Mouse (Mus musculus) lung, postnatal 0 days (tissue): ENCODE measurements at regions not wholly inside any gene's neighbourhood (a gene's known extent, or its start where the extent isn't known, plus 50 kb on each side); places are given as distances from the start of the nearest gene placed in this dataset.

ENCODE experiments used
- ATAC-seq: fragments of 200-750 bp; cut with Nextera tagmentation; 2 replicates; pipeline ENCODE4 v1.8.0; 2017; ENCODE audit warnings: moderate library complexity
- DNase-seq: peaks from one replicate; pipeline ENCODE4 v3.0.0-alpha.2; 2016; ENCODE audit warnings: low spot score
- H3K27ac ChIP-seq: fragments of 300-500 bp; sonication (generic); 2 replicates; pipeline ENCODE4 v1.5.1; 2014; ENCODE audit warnings: antibody characterized with exemption, mild to moderate bottlenecking, low read length, mixed read lengths
- H3K27me3 ChIP-seq: fragments of 300-500 bp; sonication (generic); replicated peaks from 2 replicates; pipeline ENCODE4 v1.6.1; 2014; ENCODE audit warnings: low read length, mixed read lengths; ENCODE audit not compliant: insufficient read depth
- H3K36me3 ChIP-seq: fragments of 300-500 bp; sonication (generic); 2 replicates; pipeline ENCODE4 v1.6.1; 2014; ENCODE audit warnings: low read length, mixed read lengths; ENCODE audit not compliant: insufficient read depth
- H3K4me1 ChIP-seq: fragments of 300-500 bp; sonication (generic); 2 replicates; pipeline ENCODE4 v1.6.1; 2014; ENCODE audit warnings: antibody characterized with exemption, low read depth, low read length, mixed read lengths; ENCODE audit not compliant: insufficient read depth
- H3K4me2 ChIP-seq: fragments of 300-500 bp; sonication (generic); replicated peaks from 2 replicates; pipeline ENCODE4 v1.6.1; 2014; ENCODE audit warnings: low read depth, mild to moderate bottlenecking, low read length, moderate library complexity, mixed read lengths
- H3K4me3 ChIP-seq: fragments of 300-500 bp; sonication (generic); 2 replicates; pipeline ENCODE4 v1.5.1; 2014; ENCODE audit warnings: low read depth, low read length
- H3K9ac ChIP-seq: fragments of 300-500 bp; sonication (generic); replicated peaks from 2 replicates; pipeline ENCODE4 v1.6.1; 2014; ENCODE audit warnings: low read depth, mild to moderate bottlenecking
- H3K9me3 ChIP-seq: fragments of 300-500 bp; sonication (generic); 2 replicates; pipeline ENCODE4 v1.6.1; 2016; ENCODE audit warnings: low read length, mixed read lengths
- CTCF ChIP-seq: IDR thresholded peaks from 2 replicates; pipeline ENCODE4 v1.5.1; 2016; ENCODE audit warnings: antibody characterized with exemption, mild to moderate bottlenecking
- EP300 ChIP-seq: IDR thresholded peaks from 2 replicates; pipeline ENCODE4 v1.6.1; 2016; ENCODE audit warnings: antibody characterized with exemption, mild to moderate bottlenecking, control low read depth
- WGBS: fragments of 180-500 bp; shearing (Covaris S2); extraction: QIAGEN DNeasy Blood & Tissue Kit; methylation state at CpG from one replicate; pipeline ENCODE4 v1.1.7; 2014; 5-methylcytosine and 5-hydroxymethylcytosine counted together

DNA sequence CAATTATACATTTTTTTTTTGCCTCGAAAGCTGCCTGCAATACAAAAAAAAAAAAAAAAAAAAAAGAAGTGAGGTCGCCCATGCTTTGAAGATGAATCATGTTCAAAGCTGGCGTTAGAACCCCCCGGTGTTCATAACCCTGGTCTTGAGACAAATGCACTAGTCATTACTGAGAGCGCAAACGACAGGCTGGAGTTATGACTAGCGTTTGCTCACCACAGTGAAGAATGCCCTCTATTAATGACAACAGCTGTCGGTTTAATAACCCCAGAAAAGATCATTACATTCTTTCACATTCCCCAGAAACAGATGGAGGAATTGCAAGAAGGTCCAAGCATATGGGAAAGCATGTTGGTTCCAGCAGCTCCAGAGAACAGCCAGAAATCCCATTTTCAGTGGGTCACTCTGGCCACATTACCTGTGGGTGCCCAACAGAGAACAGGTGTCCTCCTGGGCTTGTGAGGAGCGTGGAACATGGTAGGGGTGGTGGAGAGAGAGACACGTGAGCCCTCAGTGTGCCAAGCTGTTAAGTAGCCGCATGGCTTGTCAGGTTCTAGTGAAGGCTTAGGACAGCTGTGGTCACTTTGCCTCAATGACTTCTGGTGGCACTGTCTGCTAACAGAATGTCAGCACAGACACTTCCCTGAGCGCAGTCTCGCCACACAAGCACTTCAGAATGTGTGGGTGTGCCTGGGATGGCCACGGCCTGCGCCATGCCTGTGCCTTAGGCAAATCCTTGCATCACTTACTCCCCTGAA is 60.4 kb downstream of the Aipl1 start:
- H3K4me3 ChIP-seq = no peak overlapping the region
- ATAC-seq (no peak), DNase-seq (no peak)
- WGBS = 69% methylated on average over 15 of the region's 15 CpGs
- H3K36me3 ChIP-seq = no peaks in the 10 kb centered on the region
- H3K27ac ChIP-seq = no peak overlapping the region
- H3K9me3 ChIP-seq = no peaks in the 10 kb centered on the region
- H3K4me2 ChIP-seq = no peak overlapping the region
- no peaks in the 10 kb centered on the region for H3K27me3 ChIP-seq
- H3K4me1 ChIP-seq = no peaks in the 10 kb centered on the region
- TF ChIP-seq CTCF = no peak
- no peak for TF ChIP-seq EP300
- no peak overlapping the region for H3K9ac ChIP-seq

GRCm38 (mm10) chr11:71971351-71971750 is 66.0 kb downstream of the Aipl1 start:
- Histone ChIP-seq H3K27ac (no peak overlapping the region), H3K9me3 (no peaks in the 10 kb centered on the region), H3K36me3 (no peaks in the 10 kb centered on the region), H3K4me2 (no peak overlapping the region), H3K4me1 (no peaks in the 10 kb centered on the region), H3K27me3 (no peaks in the 10 kb centered on the region), H3K4me3 (no peak overlapping the region), H3K9ac (no peak overlapping the region)
- no peak for TF ChIP-seq CTCF
- TF ChIP-seq EP300 = no peak
- 51% methylated on average over 5 of the region's 5 CpGs for WGBS
- DNase-seq (no peak), ATAC-seq (no peak)

GRCm38 (mm10) chr11:71962306-71962705 is 75.0 kb downstream of the Aipl1 start:
- H3K27ac ChIP-seq = no peak overlapping the region
- 58% methylated on average over 3 of the region's 3 CpGs for WGBS
- H3K4me3 ChIP-seq = no peak overlapping the region
- no peak overlapping the region for H3K9ac ChIP-seq
- TF ChIP-seq EP300 (no peak), CTCF (no peak)
- no peaks in the 10 kb centered on the region for H3K36me3 ChIP-seq
- DNase-seq = no peak
- H3K4me2 ChIP-seq = no peak overlapping the region
- H3K27me3 ChIP-seq = no peaks in the 10 kb centered on the region
- H3K9me3 ChIP-seq = no peaks in the 10 kb centered on the region
- ATAC-seq = no peak
- H3K4me1 ChIP-seq = no peaks in the 10 kb centered on the region

- no peak overlapping the region for H3K9ac ChIP-seq
- DNase-seq (no peak), ATAC-seq (no peak)
- TF ChIP-seq CTCF = no peak
- TF ChIP-seq EP300 = no peak
- H3K9me3 ChIP-seq = no peaks in the 10 kb centered on the region
- no peaks in the 10 kb centered on the region for H3K27me3 ChIP-seq
- no peak overlapping the region for H3K27ac ChIP-seq
- WGBS = 82% methylated on average over 2 of the region's 2 CpGs
- H3K4me2 ChIP-seq = no peak overlapping the region
- no peak overlapping the region for H3K4me3 ChIP-seq
- H3K36me3 ChIP-seq = no peaks in the 10 kb centered on the region
- no peaks in the 10 kb centered on the region for H3K4me1 ChIP-seq
Observed at GRCm38 (mm10) chr11:71952533-71952932, 84.8 kb downstream of the Aipl1 start.

DNA sequence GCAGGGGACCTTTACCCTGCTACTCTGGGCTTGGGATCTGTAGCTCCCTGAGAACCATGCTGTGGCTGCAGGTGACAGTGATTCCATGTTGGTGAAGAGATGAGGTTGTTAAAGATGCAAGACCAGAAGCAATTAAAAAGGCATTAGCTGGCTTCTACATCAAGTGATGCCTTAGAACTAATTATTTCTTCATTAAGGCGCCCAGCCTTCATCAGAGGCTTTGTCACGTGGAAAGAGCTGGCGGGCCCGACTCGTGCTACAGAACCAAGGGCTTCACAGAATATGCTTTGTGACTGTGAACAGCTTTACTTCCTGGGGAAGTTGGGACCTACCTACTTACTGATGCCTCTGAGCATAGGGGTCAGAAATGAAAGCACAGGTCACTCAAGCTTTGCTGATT is 90.1 kb downstream of the Aipl1 start:
- Histone ChIP-seq H3K27me3 (no peaks in the 10 kb centered on the region), H3K4me1 (no peaks in the 10 kb centered on the region), H3K9me3 (no peaks in the 10 kb centered on the region), H3K27ac (no peak overlapping the region), H3K9ac (no peak overlapping the region), H3K4me3 (no peak overlapping the region), H3K36me3 (no peaks in the 10 kb centered on the region), H3K4me2 (no peak overlapping the region)
- 80% methylated on average over 5 of the region's 5 CpGs for WGBS
- no peak for ATAC-seq
- DNase-seq = no peak
- TF ChIP-seq CTCF (no peak), EP300 (no peak)

DNA sequence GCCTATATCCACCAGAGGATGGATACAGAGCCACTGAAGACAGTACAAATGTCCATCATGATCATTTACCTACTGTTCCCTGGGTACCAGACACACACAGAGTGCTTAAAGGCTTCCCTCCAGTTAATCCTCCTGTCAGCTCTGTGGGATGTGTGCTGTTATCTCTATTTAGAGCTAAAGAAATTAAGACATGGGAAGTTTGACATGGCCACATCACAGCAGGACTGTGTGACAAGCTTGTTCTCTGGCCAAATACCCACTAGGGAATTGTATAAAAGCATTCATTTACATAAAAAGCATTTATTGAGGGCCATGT is 92.3 kb downstream of the Aipl1 start:
- TF ChIP-seq CTCF = no peak
- no peak for TF ChIP-seq EP300
- Histone ChIP-seq H3K4me2 (no peak overlapping the region), H3K9ac (no peak overlapping the region), H3K27ac (no peak overlapping the region), H3K36me3 (no peaks in the 10 kb centered on the region), H3K4me1 (no peaks in the 10 kb centered on the region), H3K9me3 (no peaks in the 10 kb centered on the region), H3K27me3 (no peaks in the 10 kb centered on the region), H3K4me3 (no peak overlapping the region)
- no peak for DNase-seq
- no peak for ATAC-seq
